Mouse (Mus musculus) CH12.LX (cell line): Measurements from ENCODE around the gene Olfr94.

Experiments
- CTCF ChIP-seq, 2 experiments: IDR thresholded peaks in 1 of 2; conservative IDR thresholded peaks in 1 of 2; 2 replicates each; pipeline ENCODE4 v1.5.1; 2011 to 2012; ENCODE audit warnings: low read depth in 2 of 2, low read length in 2 of 2, improper control_type of control experiment in 1 of 2, inconsistent platforms in 1 of 2, mild to moderate bottlenecking in 1 of 2, moderate library complexity in 1 of 2
- EP300 ChIP-seq: IDR thresholded peaks from 2 replicates; pipeline ENCODE4 v1.6.1; 2011; ENCODE audit warnings: low read length, improper control_type of control experiment
- GABPA ChIP-seq: IDR thresholded peaks from 2 replicates; pipeline ENCODE4 v1.6.1; 2012; ENCODE audit warnings: low read depth, low read length, improper control_type of control experiment, inconsistent platforms; ENCODE audit not compliant: insufficient replicate concordance
- HCFC1 ChIP-seq: IDR thresholded peaks from 2 replicates; pipeline ENCODE4 v1.6.1; 2012; ENCODE audit warnings: low read depth, mild to moderate bottlenecking, inconsistent platforms, low read length, improper control_type of control experiment
- JUN ChIP-seq: IDR thresholded peaks from 2 replicates; pipeline ENCODE4 v1.6.1; 2011; ENCODE audit warnings: low read depth, mild to moderate bottlenecking, low read length, improper control_type of control experiment, moderate library complexity; ENCODE audit not compliant: insufficient read depth
- MAFK ChIP-seq: IDR thresholded peaks from 2 replicates; pipeline ENCODE4 v1.6.1; 2011; ENCODE audit warnings: low read length, improper control_type of control experiment; ENCODE audit not compliant: insufficient replicate concordance
- MEF2A ChIP-seq: IDR thresholded peaks from 2 replicates; pipeline ENCODE4 v1.6.1; 2014; ENCODE audit warnings: low read depth, mild to moderate bottlenecking, inconsistent platforms, low read length, improper control_type of control experiment, borderline replicate concordance
- POLR2A ChIP-seq: IDR thresholded peaks from 2 replicates; pipeline ENCODE4 v1.6.1; 2011; ENCODE audit warnings: low read depth, mild to moderate bottlenecking, improper control_type of control experiment, low read length
- RAD21 ChIP-seq: IDR thresholded peaks from 2 replicates; pipeline ENCODE4 v1.6.1; 2011; ENCODE audit warnings: low read depth, mild to moderate bottlenecking, low read length, improper control_type of control experiment, moderate library complexity
- USF1 ChIP-seq: IDR thresholded peaks from 2 replicates; pipeline ENCODE4 v1.6.1; 2014; ENCODE audit warnings: low read depth, mild to moderate bottlenecking, inconsistent platforms, low read length, improper control_type of control experiment
- ZNF384 ChIP-seq: IDR thresholded peaks from 2 replicates; pipeline ENCODE4 v1.6.1; 2012; ENCODE audit warnings: low read depth, low read length, improper control_type of control experiment, inconsistent platforms

DNA sequence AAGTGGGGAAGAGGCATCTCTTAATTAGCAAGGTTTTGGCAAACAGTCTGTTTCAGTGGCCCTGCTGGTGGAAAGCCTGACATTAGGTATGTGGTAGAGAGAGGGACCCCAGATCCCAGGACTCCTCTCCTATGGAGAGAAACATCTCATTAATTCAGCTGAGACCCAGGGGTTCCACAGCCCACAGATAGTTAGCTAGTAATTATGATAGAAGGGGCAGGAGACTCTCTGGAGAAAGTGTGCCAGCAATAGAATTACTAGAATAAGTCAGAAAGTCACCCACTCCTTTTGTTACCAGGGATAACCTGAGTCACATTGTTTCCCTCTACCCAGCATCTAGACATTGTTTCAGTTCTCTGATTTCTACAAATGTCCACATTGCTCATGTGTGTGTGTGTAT lies 39.4 kb downstream of the Olfr94 start, which contains the start of gene Olfr93:
- TF ChIP-seq RAD21 = no peak
- no peak for TF ChIP-seq GABPA
- no peak for TF ChIP-seq HCFC1
- no peak for TF ChIP-seq CTCF (conservative IDR thresholded peaks at IDR 0.05 in 1 of 2, IDR thresholded peaks at IDR 0.05 in 1 of 2; ENCODE audit: low read depth in 2 of 2, low read length in 2 of 2)
- TF ChIP-seq EP300 = no peak
- TF ChIP-seq POLR2A = no peak
- no peak for TF ChIP-seq JUN
- no peak for TF ChIP-seq ZNF384
- no peak for TF ChIP-seq MAFK
- TF ChIP-seq USF1 = no peak
- no peak for TF ChIP-seq MEF2A
